Mouse (Mus musculus) large intestine, adult 2 months (tissue): Measurements from ENCODE around the gene Ybx1. TPM values are rescaled to one million over a fixed set of nuclear protein-coding genes. Genes with fewer than 3 reads are reported as not detected.

ENCODE experiments used
- DNase-seq: peaks from one replicate; pipeline ENCODE4 v3.0.0-alpha.2; 2012; ENCODE audit warnings: low read depth, low spot score
- WGBS: fragments of 180-500 bp; shearing (Covaris S2); methylation state at CpG from one replicate; pipeline ENCODE4 v1.1.7; 2018; 5-methylcytosine and 5-hydroxymethylcytosine counted together
- polyA plus RNA-seq: library from polyadenylated mRNA; depleted of rRNA; stranded (reverse); fragments of >200 nt; gene quantifications from 2 replicates; pipeline ENCODE4 v1.2.3, GENCODE M21; 2012; rRNA removed

Gene Ybx1
- polyA plus RNA-seq, 1 experiment: 218 TPM

- no peak for DNase-seq
- WGBS: 85% methylated on average over 12 of the region's 12 CpGs
These were observed 51.8 kb downstream of the Ybx1 start for GRCm38 (mm10) chr4:119242571-119242970.

- 85% methylated on average over 14 of the region's 14 CpGs for WGBS
- DNase-seq: no peak
These were observed 52.7 kb downstream of the Ybx1 start for GRCm38 (mm10) chr4:119241664-119242063.

- 26% methylated on average over 12 of the region's 12 CpGs for WGBS
- DNase-seq: no peak
These were observed 55.2 kb downstream of the Ybx1 start for GRCm38 (mm10) chr4:119239181-119239682.

- WGBS: 59% methylated on average over 3 of the region's 3 CpGs
These were observed 55.7 kb downstream of the Ybx1 start for GRCm38 (mm10) chr4:119238661-119239060.

GRCm38 (mm10) chr4:119234348-119234747, 60.1 kb downstream of the Ybx1 start:
- 79% methylated on average over 3 of the region's 3 CpGs for WGBS
- no peak for DNase-seq

More at GRCm38 (mm10) chr4:119238661-119239060, 55.7 kb downstream of the Ybx1 start:
- DNase-seq: no peak

GRCm38 (mm10) chr4:119233256-119233901, 61.0 kb downstream of the Ybx1 start:
- no peak for DNase-seq
- 2% methylated on average over 36 of the region's 36 CpGs for WGBS

GRCm38 (mm10) chr4:119232410-119233255, 61.8 kb downstream of the Ybx1 start, which contains the start of the genes AU022252 and P3h1:
Gene AU022252 (minus strand): TSS chr4:119232712.
Gene P3h1 (plus strand): TSS chr4:119232915.
- WGBS: under 1% methylated on average over 71 of the region's 71 CpGs
- DNase-seq: peak; percentile 99

Other genes with a start within 250 kb of the Ybx1 start
- gene Slc2a1, start 185.9 kb downstream of the Ybx1 start, polyA plus RNA-seq: 21.0 and 22.4 TPM in 2 replicates
- gene Zfp691, start 120.4 kb downstream of the Ybx1 start, polyA plus RNA-seq: 5.4 and 12.8 TPM in 2 replicates
- gene Ermap, start 104.6 kb downstream of the Ybx1 start, polyA plus RNA-seq: 0.10 and 0.37 TPM in 2 replicates
- gene Svbp, start 99.3 kb downstream of the Ybx1 start, polyA plus RNA-seq: 23.6 and 35.1 TPM in 2 replicates
- gene Tmem269, start 76.4 kb downstream of the Ybx1 start, polyA plus RNA-seq: 0.09 TPM in 1 of 2 replicates, not detected in the other
- 3.0 and 4.6 TPM in 2 replicates for gene AU022252, start 61.9 kb downstream of the Ybx1 start, polyA plus RNA-seq
- 5.0 and 5.6 TPM in 2 replicates for gene P3h1, start 61.7 kb downstream of the Ybx1 start, polyA plus RNA-seq
- not detected in 2 replicates for gene Cldn19, start 39.2 kb downstream of the Ybx1 start, polyA plus RNA-seq
- gene Ppih, start 25.9 kb upstream of the Ybx1 start, polyA plus RNA-seq: 24.5 and 25.4 TPM in 2 replicates
- gene Ccdc30, start 120.9 kb upstream of the Ybx1 start, polyA plus RNA-seq: 0.11 and 0.14 TPM in 2 replicates
- gene Ppcs, start 127.8 kb upstream of the Ybx1 start, polyA plus RNA-seq: 16.4 and 25.5 TPM in 2 replicates
- gene Zmynd12, start 128.2 kb upstream of the Ybx1 start, polyA plus RNA-seq: 0.07 and 0.20 TPM in 2 replicates
- gene Rimkla, start 198.0 kb upstream of the Ybx1 start, polyA plus RNA-seq: 0.14 and 0.23 TPM in 2 replicates
- 7.7 and 16.1 TPM in 2 replicates for gene Foxj3, start 242.4 kb upstream of the Ybx1 start, polyA plus RNA-seq
- 1.6 and 2.4 TPM in 2 replicates for gene Frg2f1, start 244.9 kb upstream of the Ybx1 start, polyA plus RNA-seq